Mouse (Mus musculus) bone marrow, adult 2 months (tissue): ENCODE data around the gene Fer.

ENCODE experiments used
- CTCF ChIP-seq: fragments of 200-500 bp; IDR thresholded peaks from 2 replicates; pipeline ENCODE4 v1.5.1; 2011; ENCODE audit warnings: low read length, control low read depth; ENCODE audit not compliant: control insufficient read depth, insufficient read depth
- POLR2A ChIP-seq: fragments of 200-500 bp; IDR thresholded peaks from 2 replicates; pipeline ENCODE4 v1.6.1; 2011; ENCODE audit warnings: low read depth, mild to moderate bottlenecking, control low read depth, low read length, borderline replicate concordance; ENCODE audit not compliant: control insufficient read depth

- TF ChIP-seq CTCF, result no peak
- no peak for TF ChIP-seq POLR2A
These were observed 163.6 kb downstream of the Fer start for GRCm38 (mm10) chr17:64026485-64026884.
